Mouse (Mus musculus) forebrain, postnatal 0 days (tissue): ENCODE measurements around the gene Pcsk5. TPM values are rescaled to one million over a fixed set of nuclear protein-coding genes. Genes with fewer than 3 reads are reported as not detected.
A peak's percentile ranks its signal among the peaks of the same experiment; 100 is the strongest.

Experiments
- ATAC-seq: fragments of 200-750 bp; cut with Nextera tagmentation; 2 replicates; pipeline ENCODE4 v1.8.0; 2017; ENCODE audit warnings: mild to moderate bottlenecking, moderate library complexity
- DNase-seq: peaks from one replicate; pipeline ENCODE4 v3.0.0-alpha.2; 2015
- H3K27ac ChIP-seq: fragments of 300-500 bp; sonication (generic); 2 replicates; pipeline ENCODE4 v1.5.1; 2014; ENCODE audit warnings: low read depth, mild to moderate bottlenecking, antibody characterized with exemption, low read length, moderate library complexity, mixed read lengths
- H3K27me3 ChIP-seq: fragments of 300-500 bp; sonication (generic); 2 replicates; pipeline ENCODE4 v1.6.1; 2014; ENCODE audit warnings: mild to moderate bottlenecking, low read length, mixed read lengths; ENCODE audit not compliant: insufficient read depth
- H3K36me3 ChIP-seq: fragments of 300-500 bp; sonication (generic); 2 replicates; pipeline ENCODE4 v1.6.1; 2014; ENCODE audit warnings: mild to moderate bottlenecking, moderate library complexity; ENCODE audit not compliant: insufficient read depth
- H3K4me1 ChIP-seq: fragments of 300-500 bp; sonication (generic); 2 replicates; pipeline ENCODE4 v1.6.1; 2014; ENCODE audit warnings: antibody characterized with exemption; ENCODE audit not compliant: insufficient read depth
- H3K4me2 ChIP-seq: fragments of 300-500 bp; sonication (generic); 2 replicates; pipeline ENCODE4 v1.6.1; 2014; ENCODE audit warnings: low read depth, mild to moderate bottlenecking, moderate library complexity
- H3K4me3 ChIP-seq: fragments of 300-500 bp; sonication (generic); 2 replicates; pipeline ENCODE4 v1.5.1; 2014; ENCODE audit warnings: low read depth, low read length, mixed read lengths
- H3K9ac ChIP-seq: fragments of 300-500 bp; sonication (generic); 2 replicates; pipeline ENCODE4 v1.6.1; 2014; ENCODE audit warnings: mild to moderate bottlenecking
- H3K9me3 ChIP-seq: fragments of 300-500 bp; sonication (generic); 2 replicates; pipeline ENCODE4 v1.6.1; 2016; ENCODE audit warnings: low read length
- CTCF ChIP-seq: sonication (generic); IDR thresholded peaks from 2 replicates; pipeline ENCODE4 v1.5.1; 2016; ENCODE audit warnings: antibody characterized with exemption, control low read depth, low read depth
- WGBS: fragments of 180-500 bp; shearing (Covaris S2); extraction: QIAGEN DNeasy Blood & Tissue Kit; methylation state at CpG from one replicate; pipeline ENCODE4 v1.1.7; 2014; 5-methylcytosine and 5-hydroxymethylcytosine counted together
- polyA plus RNA-seq: library from polyadenylated mRNA; unstranded; fragments of >200 nt; fragmentation: Nextera tagmentation; extraction: Ambion mirVana; gene quantifications from 2 replicates; pipeline ENCODE4 v1.2.1, GENCODE M21; 2015
- total RNA-seq: library from RNA; depleted of rRNA; stranded (reverse); fragments of >200 nt; gene quantifications from 2 replicates; pipeline ENCODE4 v1.2.3, GENCODE M21; 2014

The Pcsk5 gene
- total and polyA plus RNA-seq, 2 experiments from 2014 or later: 11.2 to 15.1 TPM

DNA sequence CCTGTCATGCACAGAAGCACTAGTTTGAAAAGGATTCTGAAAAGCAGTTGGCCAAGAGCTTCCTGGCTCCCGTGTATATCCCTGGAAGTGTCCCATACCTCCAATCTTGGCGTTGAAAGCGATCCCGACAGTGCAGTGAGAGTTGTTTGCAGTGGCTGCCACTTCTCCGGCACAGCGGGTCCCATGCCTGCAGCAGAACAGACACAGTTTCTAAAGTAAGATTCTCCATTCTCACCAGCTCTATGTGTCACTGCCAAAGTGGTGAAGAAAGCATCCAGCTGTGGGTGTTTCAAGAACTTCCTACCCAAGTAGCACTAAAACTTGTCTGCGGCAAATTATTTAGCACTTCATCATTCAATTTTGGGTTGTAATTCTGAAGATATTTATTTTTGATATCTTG, 159.1 kb downstream of the Pcsk5 start:
- ATAC-seq (no peak), DNase-seq (no peak)
- Histone ChIP-seq H3K9me3 (no peaks in the 10 kb centered on the region), H3K4me1 (no peaks in the 10 kb centered on the region), H3K27me3 (no peaks in the 10 kb centered on the region), H3K9ac (no peak overlapping the region), H3K36me3 (no peaks in the 10 kb centered on the region), H3K27ac (no peak overlapping the region), H3K4me2 (no peak overlapping the region), H3K4me3 (no peak overlapping the region)
- 65% methylated on average over 7 of the region's 7 CpGs for WGBS
- no peak for TF ChIP-seq CTCF

DNA sequence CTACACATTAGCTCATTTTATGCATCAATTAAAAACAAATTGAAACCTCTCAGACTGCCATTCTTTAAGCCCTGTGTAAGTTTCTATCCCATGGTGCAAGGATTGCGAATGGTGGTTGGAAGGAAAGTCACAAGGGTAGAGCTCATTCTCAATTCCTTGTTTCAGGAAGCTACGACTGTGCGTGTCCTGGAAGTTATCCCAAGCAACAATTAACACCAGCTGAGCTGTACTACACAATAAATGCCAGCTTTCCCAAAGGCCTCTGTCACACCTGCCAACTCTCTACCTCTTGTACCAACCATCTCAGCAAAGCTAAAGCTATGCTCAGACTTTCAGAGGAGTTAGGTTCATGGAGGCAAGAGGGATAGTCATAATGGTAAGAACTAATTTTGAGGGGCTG, 174.8 kb downstream of the Pcsk5 start:
- Histone ChIP-seq H3K4me3 (no peak overlapping the region), H3K9me3 (no peaks in the 10 kb centered on the region), H3K27me3 (no peaks in the 10 kb centered on the region), H3K9ac (no peak overlapping the region), H3K27ac (no peak overlapping the region), H3K36me3 (no peaks in the 10 kb centered on the region), H3K4me2 (no peak overlapping the region), H3K4me1 (no peaks in the 10 kb centered on the region)
- DNase-seq (no peak), ATAC-seq (no peak)
- 51% methylated on average over 3 of the region's 3 CpGs for WGBS
- TF ChIP-seq CTCF: no peak

DNA sequence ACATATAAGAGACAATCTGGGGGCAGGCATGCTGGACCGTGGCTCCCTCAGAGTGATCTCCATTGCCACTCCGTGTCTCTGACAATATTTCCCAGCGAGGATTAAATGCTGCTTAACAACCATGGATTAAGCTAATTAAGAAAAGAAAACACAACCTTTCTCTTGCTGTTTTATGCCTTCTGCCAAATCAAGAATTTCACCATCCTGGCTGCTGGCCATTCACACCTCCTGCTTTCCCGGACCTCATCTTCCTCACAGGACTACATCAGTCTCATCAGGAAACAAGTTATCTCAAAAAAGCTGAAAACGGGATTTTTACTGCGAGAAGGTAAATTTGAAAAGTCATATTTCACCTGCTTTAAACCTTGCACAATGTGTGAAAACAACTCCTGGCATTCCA, 175.2 kb downstream of the Pcsk5 start:
- Histone ChIP-seq H3K4me3 (no peak overlapping the region), H3K9ac (no peak overlapping the region), H3K36me3 (no peaks in the 10 kb centered on the region), H3K4me2 (no peak overlapping the region), H3K9me3 (no peaks in the 10 kb centered on the region), H3K4me1 (no peaks in the 10 kb centered on the region), H3K27ac (no peak overlapping the region), H3K27me3 (no peaks in the 10 kb centered on the region)
- WGBS: 38% methylated on average over 6 of the region's 6 CpGs
- TF ChIP-seq CTCF: no peak
- no peak for DNase-seq
- no peak for ATAC-seq

DNA sequence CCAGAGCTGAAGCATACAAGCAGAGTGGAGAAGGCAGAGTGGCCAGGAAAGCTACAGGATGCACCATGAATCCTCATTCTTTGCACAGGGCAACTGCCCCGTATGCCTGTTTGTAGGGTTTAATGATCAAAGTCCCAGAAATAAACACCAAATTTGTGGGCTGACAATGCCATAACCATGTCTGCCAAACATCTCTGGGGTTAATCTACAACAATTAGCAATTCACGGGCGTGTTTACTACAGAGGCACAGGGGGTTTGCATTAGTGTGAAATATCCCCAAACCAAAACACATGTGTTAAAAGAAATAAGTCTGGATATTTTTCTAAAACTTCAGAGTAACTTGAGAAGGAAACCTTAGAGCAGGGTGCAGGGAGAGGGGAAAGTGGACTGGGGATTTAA, 178.1 kb downstream of the Pcsk5 start:
- H3K27ac ChIP-seq: no peak overlapping the region
- DNase-seq (no peak), ATAC-seq (no peak)
- no peak overlapping the region for H3K4me2 ChIP-seq
- no peak for TF ChIP-seq CTCF
- H3K27me3 ChIP-seq: no peaks in the 10 kb centered on the region
- H3K4me1 ChIP-seq: no peaks in the 10 kb centered on the region
- 63% methylated on average over 3 of the region's 3 CpGs for WGBS
- no peaks in the 10 kb centered on the region for H3K9me3 ChIP-seq
- no peaks in the 10 kb centered on the region for H3K36me3 ChIP-seq
- no peak overlapping the region for H3K4me3 ChIP-seq
- no peak overlapping the region for H3K9ac ChIP-seq

DNA sequence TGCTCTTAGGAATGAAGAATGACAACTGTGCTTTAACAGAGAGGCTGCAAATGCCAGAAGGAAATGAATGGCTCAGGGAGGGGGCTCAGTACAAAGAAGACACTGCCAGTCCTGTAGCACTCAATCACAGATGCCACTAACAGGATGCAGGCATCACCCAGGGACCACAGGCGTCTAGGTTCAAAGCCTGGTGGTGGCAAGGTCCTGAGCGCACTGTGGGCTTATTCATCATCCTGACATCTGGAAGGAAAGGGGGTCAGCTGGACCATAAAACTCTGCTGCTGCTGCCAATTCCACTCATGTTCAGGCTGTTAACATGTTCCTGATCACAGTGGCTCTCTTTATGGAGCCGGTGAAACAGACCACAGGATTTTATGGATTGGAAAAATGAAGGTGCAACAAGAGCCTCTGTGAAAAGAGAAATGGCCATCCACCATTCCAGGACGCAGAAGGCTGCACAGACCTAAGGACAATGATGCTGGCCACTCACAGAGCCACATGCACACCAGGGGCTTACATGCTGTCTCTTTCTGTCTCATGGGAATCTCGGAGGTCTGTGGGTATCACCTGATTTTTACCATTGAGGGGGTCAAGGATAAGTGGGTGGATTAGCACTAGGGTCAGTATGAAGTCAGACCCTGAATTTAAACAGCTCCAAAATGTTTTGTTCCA, 186.5 kb downstream of the Pcsk5 start:
- Histone ChIP-seq H3K4me3 (no peak overlapping the region), H3K27me3 (no peaks in the 10 kb centered on the region), H3K4me1 (no peaks in the 10 kb centered on the region), H3K4me2 (no peak overlapping the region), H3K27ac (no peak overlapping the region), H3K36me3 (no peaks in the 10 kb centered on the region), H3K9me3 (no peaks in the 10 kb centered on the region), H3K9ac (no peak overlapping the region)
- DNase-seq (no peak), ATAC-seq (peak; percentile 76)
- 61% methylated on average over 5 of the region's 5 CpGs for WGBS
- no peak for TF ChIP-seq CTCF

DNA sequence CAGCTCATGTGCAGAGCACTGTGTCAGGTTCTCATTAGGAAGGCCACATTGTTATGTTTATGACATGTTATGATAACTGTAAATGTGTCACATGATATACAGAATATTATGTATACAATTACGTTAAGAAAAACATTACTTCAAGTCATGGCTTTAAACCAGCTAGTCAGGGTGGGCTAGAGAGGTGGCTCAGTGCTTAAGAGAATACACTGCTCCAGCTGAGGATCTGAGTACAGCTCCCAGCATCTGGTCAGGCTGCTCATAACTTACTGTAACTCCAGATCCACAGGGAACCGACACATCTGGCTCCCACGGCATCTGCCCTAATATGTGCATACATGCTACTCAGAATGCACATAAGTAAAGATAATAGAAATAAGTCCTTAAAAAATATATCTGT, 187.5 kb downstream of the Pcsk5 start:
- Histone ChIP-seq H3K9me3 (no peaks in the 10 kb centered on the region), H3K4me2 (no peak overlapping the region), H3K4me3 (no peak overlapping the region), H3K4me1 (no peaks in the 10 kb centered on the region), H3K27me3 (no peaks in the 10 kb centered on the region), H3K9ac (no peak overlapping the region), H3K27ac (no peak overlapping the region), H3K36me3 (no peaks in the 10 kb centered on the region)
- no peak for TF ChIP-seq CTCF
- 91% methylated on average over 3 of the region's 3 CpGs for WGBS
- DNase-seq (no peak), ATAC-seq (no peak)

DNA sequence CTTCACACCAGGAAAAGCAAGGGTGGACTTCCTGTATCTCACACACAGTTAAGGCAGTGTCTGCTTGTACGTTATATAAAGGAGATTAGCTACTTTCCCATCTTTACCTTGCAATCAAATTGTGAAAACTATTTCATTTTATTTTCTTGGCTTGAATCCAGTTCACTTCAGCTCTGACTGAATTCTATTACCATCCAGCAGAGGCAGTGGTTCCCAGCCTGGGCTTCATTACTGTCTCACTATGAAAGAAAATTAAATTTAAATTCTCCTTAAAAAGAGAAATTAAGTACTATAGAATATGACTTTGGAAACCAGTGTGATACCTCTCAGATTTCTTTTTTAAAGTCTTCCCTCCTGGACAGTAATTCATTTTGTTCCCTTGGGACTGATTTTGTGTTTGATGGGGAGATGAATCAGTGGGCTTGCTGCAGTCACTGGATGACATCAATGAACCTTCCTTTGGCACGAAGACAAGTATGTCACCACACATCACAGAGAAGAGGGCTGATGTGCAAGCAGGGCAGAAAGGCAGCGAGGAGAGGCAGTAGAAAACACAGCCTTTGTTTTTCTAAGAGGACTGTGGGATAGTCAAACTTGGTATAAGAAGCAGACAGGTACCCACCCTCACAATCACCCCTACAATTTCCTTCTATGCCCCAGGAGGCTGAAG, 194.2 kb downstream of the Pcsk5 start:
- H3K27me3 ChIP-seq: no peaks in the 10 kb centered on the region
- WGBS: 59% methylated on average over 3 of the region's 3 CpGs
- H3K4me1 ChIP-seq: no peaks in the 10 kb centered on the region
- no peak for DNase-seq
- H3K9me3 ChIP-seq: no peaks in the 10 kb centered on the region
- no peak overlapping the region for H3K4me3 ChIP-seq
- TF ChIP-seq CTCF: 0 out of 2 replicates have a peak, but pooled peaks have one; percentile 8
- no peak; the same call in 1 of the 2 replicates for ATAC-seq
- no peak overlapping the region for H3K4me2 ChIP-seq
- H3K36me3 ChIP-seq: no peaks in the 10 kb centered on the region
- no peak overlapping the region for H3K9ac ChIP-seq
- no peak overlapping the region for H3K27ac ChIP-seq
